Mouse (Mus musculus): ENCODE measurements at regions not wholly inside any gene's neighbourhood (a gene's known extent, or its start where the extent isn't known, plus 50 kb on each side); places are given as distances from the start of the nearest gene placed in this dataset.

DNA sequence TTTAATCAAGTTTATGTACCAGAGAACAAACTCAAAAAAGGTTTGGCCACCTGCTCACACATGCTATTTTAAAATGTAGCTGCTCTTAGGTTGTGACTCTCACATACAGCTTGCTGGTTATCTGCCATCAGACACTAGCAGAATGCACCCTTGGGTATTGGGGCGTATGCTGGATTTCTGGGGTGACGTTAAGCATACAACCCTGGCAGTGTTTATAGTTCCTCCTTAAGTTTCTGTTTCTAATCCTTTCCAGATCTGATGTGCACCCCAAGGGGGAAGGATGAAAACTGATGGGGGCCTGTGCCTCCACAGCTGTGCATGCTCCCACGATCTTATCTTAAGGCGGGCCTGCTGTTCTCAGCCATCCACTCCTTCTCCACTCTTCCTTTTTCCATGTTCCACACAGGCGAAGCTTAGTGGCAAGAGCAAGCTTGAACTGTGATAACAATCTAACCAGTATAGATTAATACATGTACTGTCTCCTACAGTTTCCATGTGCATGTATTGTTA lies 164.8 kb upstream of the 4930583I09Rik start:
- Histone ChIP-seq H3K27me3 (ENCODE audit: control insufficient read depth, insufficient read depth, low read length, poor library complexity, severe bottlenecking) (no peaks in the 10 kb centered on the region), H3K4me1 (ENCODE audit: control insufficient read depth, insufficient read depth, low read length) (no peaks in the 10 kb centered on the region), H3K36me3 (ENCODE audit: control insufficient read depth, insufficient read depth, low read length, poor library complexity, severe bottlenecking) (no peaks in the 10 kb centered on the region), H3K9me3 (replicated peaks; ENCODE audit: control insufficient read depth, insufficient read depth, low read length, poor library complexity, severe bottlenecking) (no peaks in the 10 kb centered on the region), H3K27ac (ENCODE audit: insufficient read depth, low read length) (no peak overlapping the region), H3K9ac (ENCODE audit: low read depth, poor library complexity, severe bottlenecking) (no peak overlapping the region), H3K4me3 (ENCODE audit: low read depth, low read length) (no peak overlapping the region)
- TF ChIP-seq CTCF (IDR thresholded peaks at IDR 0.05; ENCODE audit: low read depth, low read length) (no peak), EP300 (IDR thresholded peaks at IDR 0.05; ENCODE audit: insufficient read depth, low read depth, low read length) (no peak), POLR2A (IDR thresholded peaks at IDR 0.05; ENCODE audit: insufficient read depth, low read length) (no peak)

DNA sequence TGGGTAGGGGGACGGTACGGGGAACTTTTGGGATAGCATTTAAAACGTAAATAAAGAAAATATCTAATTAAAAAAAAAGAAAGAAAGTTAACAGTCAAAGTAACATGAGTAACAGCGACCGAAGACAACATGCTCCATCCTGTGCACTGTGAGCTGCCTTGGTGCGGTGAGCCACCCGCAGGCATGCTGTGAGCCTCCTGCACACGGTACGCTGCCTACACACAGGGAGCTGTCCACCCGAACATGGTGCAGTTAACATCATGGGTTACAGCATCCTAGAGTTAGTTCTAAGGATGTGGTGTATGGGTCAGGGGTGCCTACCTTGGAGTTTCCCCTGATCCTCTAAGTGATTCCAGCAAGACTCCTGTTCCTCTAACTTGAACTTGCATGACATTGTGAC lies 158.6 kb upstream of the 4930583I09Rik start:
- H3K4me3 ChIP-seq (ENCODE audit: low read depth, low read length): no peak overlapping the region
- no peak overlapping the region for H3K27ac ChIP-seq (ENCODE audit: insufficient read depth, low read length)
- no peaks in the 10 kb centered on the region for H3K9me3 ChIP-seq (replicated peaks; ENCODE audit: control insufficient read depth, insufficient read depth, low read length, poor library complexity, severe bottlenecking)
- H3K36me3 ChIP-seq (ENCODE audit: control insufficient read depth, insufficient read depth, low read length, poor library complexity, severe bottlenecking): no peaks in the 10 kb centered on the region
- H3K4me1 ChIP-seq (ENCODE audit: control insufficient read depth, insufficient read depth, low read length): no peaks in the 10 kb centered on the region
- no peaks in the 10 kb centered on the region for H3K27me3 ChIP-seq (ENCODE audit: control insufficient read depth, insufficient read depth, low read length, poor library complexity, severe bottlenecking)
- H3K9ac ChIP-seq (ENCODE audit: low read depth, poor library complexity, severe bottlenecking): no peak overlapping the region
- no peak for TF ChIP-seq CTCF (IDR thresholded peaks at IDR 0.05; ENCODE audit: low read depth, low read length)
- no peak for TF ChIP-seq POLR2A (IDR thresholded peaks at IDR 0.05; ENCODE audit: insufficient read depth, low read length)
- no peak for TF ChIP-seq EP300 (IDR thresholded peaks at IDR 0.05; ENCODE audit: insufficient read depth, low read depth, low read length)

GRCm38 (mm10) chr17:64991262-64991661 lies 155.4 kb upstream of the 4930583I09Rik start:
- TF ChIP-seq CTCF (IDR thresholded peaks at IDR 0.05; ENCODE audit: low read depth, low read length) (no peak), POLR2A (IDR thresholded peaks at IDR 0.05; ENCODE audit: insufficient read depth, low read length) (no peak), EP300 (IDR thresholded peaks at IDR 0.05; ENCODE audit: insufficient read depth, low read depth, low read length) (no peak)
- Histone ChIP-seq H3K27ac (ENCODE audit: insufficient read depth, low read length) (no peak overlapping the region), H3K4me1 (ENCODE audit: control insufficient read depth, insufficient read depth, low read length) (no peaks in the 10 kb centered on the region), H3K4me3 (ENCODE audit: low read depth, low read length) (no peak overlapping the region), H3K27me3 (ENCODE audit: control insufficient read depth, insufficient read depth, low read length, poor library complexity, severe bottlenecking) (no peaks in the 10 kb centered on the region), H3K36me3 (ENCODE audit: control insufficient read depth, insufficient read depth, low read length, poor library complexity, severe bottlenecking) (no peaks in the 10 kb centered on the region), H3K9me3 (replicated peaks; ENCODE audit: control insufficient read depth, insufficient read depth, low read length, poor library complexity, severe bottlenecking) (no peaks in the 10 kb centered on the region), H3K9ac (ENCODE audit: low read depth, poor library complexity, severe bottlenecking) (no peak overlapping the region)

DNA sequence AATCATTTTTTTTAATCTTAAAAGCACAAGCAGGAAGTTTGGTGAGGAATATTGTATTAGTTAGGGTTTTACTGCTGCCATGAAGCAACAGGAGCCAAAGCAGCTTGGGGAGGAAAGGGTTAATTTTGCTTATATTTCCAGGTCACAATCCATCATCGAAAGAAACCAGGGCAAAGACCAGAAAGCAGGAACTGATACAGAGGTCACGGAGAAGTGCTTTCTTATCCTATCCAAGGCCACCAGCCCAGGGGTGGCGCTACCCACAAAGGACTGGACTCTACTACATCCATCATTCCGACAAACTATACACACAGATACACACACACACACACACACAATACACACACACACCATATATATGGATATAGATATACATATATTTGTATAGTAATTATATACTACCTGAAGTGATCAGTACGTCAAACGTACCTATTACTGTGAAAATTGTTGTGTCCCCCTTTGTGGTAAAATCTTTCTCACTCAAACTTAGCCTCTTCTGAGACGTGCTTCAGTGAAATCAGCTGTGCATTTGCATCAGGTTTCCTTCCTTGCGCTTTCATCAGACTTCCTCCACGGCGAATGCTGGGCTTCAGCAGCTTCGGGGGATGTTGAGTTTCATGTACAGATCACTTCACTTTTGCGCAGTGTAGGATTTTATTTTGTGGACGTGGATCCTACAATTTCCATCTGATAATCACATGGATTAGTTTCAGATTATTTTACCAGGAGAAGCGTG lies 148.6 kb upstream of the 4930583I09Rik start:
- Histone ChIP-seq H3K9ac (ENCODE audit: low read depth, poor library complexity, severe bottlenecking) (no peak overlapping the region), H3K27ac (ENCODE audit: insufficient read depth, low read length) (no peak overlapping the region), H3K9me3 (replicated peaks; ENCODE audit: control insufficient read depth, insufficient read depth, low read length, poor library complexity, severe bottlenecking) (no peaks in the 10 kb centered on the region), H3K27me3 (ENCODE audit: control insufficient read depth, insufficient read depth, low read length, poor library complexity, severe bottlenecking) (no peaks in the 10 kb centered on the region), H3K4me3 (ENCODE audit: low read depth, low read length) (no peak overlapping the region), H3K36me3 (ENCODE audit: control insufficient read depth, insufficient read depth, low read length, poor library complexity, severe bottlenecking) (no peaks in the 10 kb centered on the region), H3K4me1 (ENCODE audit: control insufficient read depth, insufficient read depth, low read length) (no peaks in the 10 kb centered on the region)
- TF ChIP-seq EP300 (IDR thresholded peaks at IDR 0.05; ENCODE audit: insufficient read depth, low read depth, low read length): no peak
- no peak for TF ChIP-seq POLR2A (IDR thresholded peaks at IDR 0.05; ENCODE audit: insufficient read depth, low read length)
- no peak for TF ChIP-seq CTCF (IDR thresholded peaks at IDR 0.05; ENCODE audit: low read depth, low read length)

- TF ChIP-seq EP300 (IDR thresholded peaks at IDR 0.05; ENCODE audit: insufficient read depth, low read depth, low read length): no peak
- TF ChIP-seq POLR2A (IDR thresholded peaks at IDR 0.05; ENCODE audit: insufficient read depth, low read length): no peak
- TF ChIP-seq CTCF (IDR thresholded peaks at IDR 0.05; ENCODE audit: low read depth, low read length): no peak
- Histone ChIP-seq H3K36me3 (ENCODE audit: control insufficient read depth, insufficient read depth, low read length, poor library complexity, severe bottlenecking) (no peaks in the 10 kb centered on the region), H3K4me1 (ENCODE audit: control insufficient read depth, insufficient read depth, low read length) (no peaks in the 10 kb centered on the region), H3K27ac (ENCODE audit: insufficient read depth, low read length) (no peak overlapping the region), H3K9ac (ENCODE audit: low read depth, poor library complexity, severe bottlenecking) (no peak overlapping the region), H3K27me3 (ENCODE audit: control insufficient read depth, insufficient read depth, low read length, poor library complexity, severe bottlenecking) (no peaks in the 10 kb centered on the region), H3K4me3 (ENCODE audit: low read depth, low read length) (no peak overlapping the region), H3K9me3 (replicated peaks; ENCODE audit: control insufficient read depth, insufficient read depth, low read length, poor library complexity, severe bottlenecking) (no peaks in the 10 kb centered on the region)
Observed at GRCm38 (mm10) chr17:64983480-64983879, 147.6 kb upstream of the 4930583I09Rik start.

DNA sequence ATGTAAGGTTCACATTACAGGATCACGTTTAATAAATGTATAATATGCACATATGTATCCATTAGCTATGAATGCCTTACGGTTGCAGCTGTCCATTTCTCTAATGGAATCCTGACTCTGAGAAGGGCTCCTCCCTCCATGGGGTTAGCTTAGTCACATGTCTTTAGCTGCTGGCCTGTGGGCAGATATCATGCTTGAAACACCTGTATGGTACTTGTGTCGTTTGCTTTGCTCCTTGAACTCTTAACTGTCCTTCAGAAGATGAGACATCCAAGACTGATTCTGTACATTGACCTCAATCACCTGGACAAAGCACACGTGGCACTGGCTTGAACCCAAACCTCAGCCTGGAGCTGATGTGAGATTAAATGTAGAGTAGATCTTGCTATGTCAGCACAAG lies 128.3 kb upstream of the 4930583I09Rik start:
- Histone ChIP-seq H3K27ac (ENCODE audit: insufficient read depth, low read length) (no peak overlapping the region), H3K27me3 (ENCODE audit: control insufficient read depth, insufficient read depth, low read length, poor library complexity, severe bottlenecking) (no peaks in the 10 kb centered on the region), H3K9me3 (replicated peaks; ENCODE audit: control insufficient read depth, insufficient read depth, low read length, poor library complexity, severe bottlenecking) (no peaks in the 10 kb centered on the region; the same call in 1 of the 2 replicates), H3K4me3 (ENCODE audit: low read depth, low read length) (no peak overlapping the region), H3K9ac (ENCODE audit: low read depth, poor library complexity, severe bottlenecking) (no peak overlapping the region), H3K36me3 (ENCODE audit: control insufficient read depth, insufficient read depth, low read length, poor library complexity, severe bottlenecking) (no peaks in the 10 kb centered on the region), H3K4me1 (ENCODE audit: control insufficient read depth, insufficient read depth, low read length) (no peaks in the 10 kb centered on the region)
- no peak for TF ChIP-seq EP300 (IDR thresholded peaks at IDR 0.05; ENCODE audit: insufficient read depth, low read depth, low read length)
- no peak for TF ChIP-seq POLR2A (IDR thresholded peaks at IDR 0.05; ENCODE audit: insufficient read depth, low read length)
- TF ChIP-seq CTCF (IDR thresholded peaks at IDR 0.05; ENCODE audit: low read depth, low read length): no peak

All from ES-Bruce4 (cell line).